Mouse (Mus musculus) MEL (cell line): Measurements from ENCODE around the gene Usp20. TPM values are rescaled to one million over a fixed set of nuclear protein-coding genes. Genes with fewer than 3 reads are reported as not detected.
A peak's percentile ranks its signal among the peaks of the same experiment; 100 is the strongest.

Experiments used
- DNase-seq: peaks from one replicate; pipeline ENCODE4 v3.0.0; 2011; ENCODE audit warnings: low read depth, low spot score
- H3K27ac ChIP-seq: 2 replicates; pipeline ENCODE4 v1.5.1; 2012; ENCODE audit warnings: low read depth, mild to moderate bottlenecking, control low read depth, low read length, moderate library complexity; ENCODE audit not compliant: control insufficient read depth
- H3K27me3 ChIP-seq, 2 experiments: fragments of 150-350 bp in 1 of 2; sonication (generic) in 1 of 2; 2 replicates each; pipeline ENCODE4 v1.6.1; 2012; ENCODE audit warnings: low read length in 2 of 2, mild to moderate bottlenecking in 2 of 2, improper control_type of control experiment in 1 of 2, moderate library complexity in 1 of 2; ENCODE audit not compliant: insufficient read depth in 2 of 2, control insufficient read depth in 1 of 2
- H3K36me3 ChIP-seq, 2 experiments: 2 replicates each; pipeline ENCODE4 v1.6.1; 2012 to 2014; ENCODE audit warnings: low read length in 2 of 2, improper control_type of control experiment in 1 of 2, inconsistent platforms in 1 of 2, mild to moderate bottlenecking in 1 of 2; ENCODE audit not compliant: insufficient read depth in 2 of 2, control insufficient read depth in 1 of 2
- H3K4me1 ChIP-seq, 2 experiments: fragments of 150-350 bp in 1 of 2; sonication (generic) in 1 of 2; 2 replicates each; pipeline ENCODE4 v1.6.1; 2012; ENCODE audit warnings: low read length in 2 of 2, improper control_type of control experiment in 1 of 2, mild to moderate bottlenecking in 1 of 2; ENCODE audit not compliant: insufficient read depth in 2 of 2, control insufficient read depth in 1 of 2
- H3K4me3 ChIP-seq, 2 experiments: fragments of 150-350 bp in 1 of 2; sonication (generic) in 1 of 2; 2 replicates each; pipeline ENCODE4 v1.5.1; 2012; ENCODE audit warnings: low read depth in 2 of 2, low read length in 2 of 2, mild to moderate bottlenecking in 2 of 2, moderate library complexity in 2 of 2, control low read depth in 1 of 2, improper control_type of control experiment in 1 of 2; ENCODE audit not compliant: control insufficient read depth in 1 of 2, insufficient read depth in 1 of 2
- H3K79me2 ChIP-seq: 2 replicates; pipeline ENCODE4 v1.6.1; 2012; ENCODE audit warnings: mild to moderate bottlenecking, low read length, moderate library complexity; ENCODE audit not compliant: control insufficient read depth, poor library complexity, insufficient read depth
- H3K9ac ChIP-seq: 2 replicates; pipeline ENCODE4 v1.6.1; 2012; ENCODE audit warnings: low read depth, mild to moderate bottlenecking, control low read depth, low read length, moderate library complexity; ENCODE audit not compliant: control insufficient read depth, poor library complexity, severe bottlenecking
- H3K9me3 ChIP-seq: fragments of 150-350 bp; sonication (generic); replicated peaks from 2 replicates; pipeline ENCODE4 v1.6.1; 2012; ENCODE audit warnings: mild to moderate bottlenecking, low read length, improper control_type of control experiment, moderate library complexity; ENCODE audit not compliant: insufficient read depth
- CTCF ChIP-seq, 3 experiments: IDR thresholded peaks in 2 of 3; conservative IDR thresholded peaks in 1 of 3; 2 replicates each; pipeline ENCODE4 v1.5.1; 2011 to 2012; ENCODE audit warnings: low read length in 3 of 3, low read depth in 2 of 3, mild to moderate bottlenecking in 2 of 3, improper control_type of control experiment in 1 of 3, inconsistent platforms in 1 of 3, mixed read lengths in 1 of 3, moderate library complexity in 1 of 3; ENCODE audit not compliant: control insufficient read depth in 1 of 3, insufficient read depth in 1 of 3, poor library complexity in 1 of 3, severe bottlenecking in 1 of 3
- E2F4 ChIP-seq: IDR thresholded peaks from 2 replicates; pipeline ENCODE4 v1.6.1; 2011; ENCODE audit warnings: low read depth, low read length, improper control_type of control experiment, borderline replicate concordance
- GABPA ChIP-seq: IDR thresholded peaks from 2 replicates; pipeline ENCODE4 v1.6.1; 2012; ENCODE audit warnings: low read depth, mild to moderate bottlenecking, inconsistent platforms, low read length, improper control_type of control experiment, moderate library complexity
- GATA1 ChIP-seq: IDR thresholded peaks from 2 replicates; pipeline ENCODE4 v1.6.1; 2011; ENCODE audit warnings: low read depth, low read length, improper control_type of control experiment
- HCFC1 ChIP-seq: IDR thresholded peaks from 2 replicates; pipeline ENCODE4 v1.6.1; 2012; ENCODE audit warnings: low read depth, mild to moderate bottlenecking, inconsistent platforms, low read length, improper control_type of control experiment, moderate library complexity
- MAFK ChIP-seq: IDR thresholded peaks from 2 replicates; pipeline ENCODE4 v1.6.1; 2011; ENCODE audit warnings: low read depth, mild to moderate bottlenecking, low read length, improper control_type of control experiment, borderline replicate concordance
- MEF2A ChIP-seq: IDR thresholded peaks from 2 replicates; pipeline ENCODE4 v1.6.1; 2014; ENCODE audit warnings: low read depth, mild to moderate bottlenecking, inconsistent platforms, low read length, improper control_type of control experiment; ENCODE audit not compliant: poor library complexity, insufficient replicate concordance, severe bottlenecking; ENCODE audit errors: extremely low read depth
- MXI1 ChIP-seq: IDR thresholded peaks from 2 replicates; pipeline ENCODE4 v1.6.1; 2011; ENCODE audit warnings: mild to moderate bottlenecking, low read depth, low read length, improper control_type of control experiment
- MYB ChIP-seq: IDR thresholded peaks from 2 replicates; pipeline ENCODE4 v1.6.1; 2011; ENCODE audit warnings: mild to moderate bottlenecking, low read depth, low read length, improper control_type of control experiment
- NRF1 ChIP-seq: IDR thresholded peaks from 2 replicates; pipeline ENCODE4 v1.6.1; 2014; ENCODE audit warnings: low read depth, mild to moderate bottlenecking, inconsistent platforms, low read length, improper control_type of control experiment, moderate library complexity; ENCODE audit not compliant: poor library complexity, insufficient read depth, severe bottlenecking
- POLR2A ChIP-seq, 2 experiments: IDR thresholded peaks; 2 replicates each; pipeline ENCODE4 v1.6.1; 2011 to 2012; ENCODE audit warnings: low read length in 2 of 2, mild to moderate bottlenecking in 2 of 2, control low read depth in 1 of 2, improper control_type of control experiment in 1 of 2, low read depth in 1 of 2, moderate library complexity in 1 of 2; ENCODE audit not compliant: control insufficient read depth in 1 of 2, insufficient read depth in 1 of 2, poor library complexity in 1 of 2
- RAD21 ChIP-seq: IDR thresholded peaks from 2 replicates; pipeline ENCODE4 v1.6.1; 2011; ENCODE audit warnings: mild to moderate bottlenecking, low read depth, low read length, improper control_type of control experiment
- USF2 ChIP-seq, 2 experiments: IDR thresholded peaks; 2 replicates each; pipeline ENCODE4 v1.6.1; 2011 to 2012; ENCODE audit warnings: improper control_type of control experiment in 2 of 2, low read length in 2 of 2, borderline replicate concordance in 1 of 2, inconsistent platforms in 1 of 2, low read depth in 1 of 2, mild to moderate bottlenecking in 1 of 2; ENCODE audit not compliant: insufficient read depth in 1 of 2
- polyA plus RNA-seq, 2 experiments: library from polyadenylated mRNA; stranded (reverse) in 1 of 2; unstranded in 1 of 2; fragments of >175 nt in 1 of 2; fragments of >200 nt in 1 of 2; gene quantifications; 2 replicates each; pipeline versions ENCODE4 v1.2.1 to v1.2.4; 2012; ENCODE audit warnings: low replicate concordance in 2 of 2, low read depth in 1 of 2; ENCODE audit not compliant: insufficient read length in 2 of 2, insufficient read depth in 1 of 2, missing spikeins in 1 of 2
- total RNA-seq: library from RNA; depleted of rRNA; stranded (reverse); fragments of 300-350 nt; gene quantifications from 2 replicates; pipeline ENCODE4 v1.2.3, GENCODE M21; 2012

The Usp20 gene
- total and polyA plus RNA-seq, 3 experiments = 9.4 to 10.8 TPM; not detected in 1

- H3K27me3 ChIP-seq = no peaks in the 10 kb centered on the region
- no peak overlapping the region for H3K27ac ChIP-seq
- H3K79me2 ChIP-seq = peaks cover 23% of the 10 kb centered on the region
- H3K4me1 ChIP-seq = peaks cover 0 to 22% of the 10 kb centered on the region in 2 experiments; a peak in 3 of 4 replicates
- H3K4me3 ChIP-seq = no peak overlapping the region
- TF ChIP-seq GATA1 = no peak
- TF ChIP-seq MYB = no peak
- no peak for TF ChIP-seq HCFC1
- no peak for TF ChIP-seq USF2 (IDR thresholded peaks at IDR 0.05; ENCODE audit: borderline replicate concordance in 1 of 2, insufficient read depth in 1 of 2, low read depth in 1 of 2, low read length in 2 of 2)
- TF ChIP-seq CTCF (IDR thresholded peaks at IDR 0.05 in 2 of 3, conservative IDR thresholded peaks at IDR 0.05 in 1 of 3; ENCODE audit: control insufficient read depth in 1 of 3, insufficient read depth in 1 of 3, low read depth in 2 of 3, low read length in 3 of 3, poor library complexity in 1 of 3, severe bottlenecking in 1 of 3) = no peak
- TF ChIP-seq MXI1 = no peak
- no peak for TF ChIP-seq RAD21
- TF ChIP-seq MEF2A = no peak
- no peak for TF ChIP-seq POLR2A (IDR thresholded peaks at IDR 0.05; ENCODE audit: control insufficient read depth in 1 of 2, insufficient read depth in 1 of 2, low read depth in 1 of 2, low read length in 2 of 2, poor library complexity in 1 of 2)
- TF ChIP-seq MAFK = no peak
- no peak for TF ChIP-seq E2F4
- no peak for TF ChIP-seq GABPA
- TF ChIP-seq, all 39 proteins: peak for 0
- no peak overlapping the region for H3K9ac ChIP-seq
- no peaks in the 10 kb centered on the region for H3K9me3 ChIP-seq
- no peak for DNase-seq
- H3K36me3 ChIP-seq = peaks cover 1 to 23% of the 10 kb centered on the region in 2 experiments; a peak in 3 of 4 replicates
These were observed 16.5 kb upstream of the Usp20 start for GRCm38 (mm10) chr2:30965627-30966026.

GRCm38 (mm10) chr2:30966826-30967225 lies 15.3 kb upstream of the Usp20 start:
- H3K9ac ChIP-seq = peak overlapping the region; percentile 96
- H3K79me2 ChIP-seq = peaks cover 23% of the 10 kb centered on the region
- peaks cover 0 to 22% of the 10 kb centered on the region in 2 experiments; a peak in 3 of 4 replicates for H3K4me1 ChIP-seq
- peaks cover 1 to 23% of the 10 kb centered on the region in 2 experiments; a peak in 3 of 4 replicates for H3K36me3 ChIP-seq
- H3K27me3 ChIP-seq = no peaks in the 10 kb centered on the region
- peak; percentile 73 for TF ChIP-seq MXI1
- no peak for TF ChIP-seq NRF1
- TF ChIP-seq, all 39 proteins: peak for 1
- peak; percentile 66 for DNase-seq
- H3K4me3 ChIP-seq = peak overlapping the region; percentile 79 to 96
- no peaks in the 10 kb centered on the region for H3K9me3 ChIP-seq
- peak overlapping the region; percentile 65 for H3K27ac ChIP-seq
